Comparison of ENCODE assay signal across 16 mouse cellular contexts in the genomic region with DNA sequence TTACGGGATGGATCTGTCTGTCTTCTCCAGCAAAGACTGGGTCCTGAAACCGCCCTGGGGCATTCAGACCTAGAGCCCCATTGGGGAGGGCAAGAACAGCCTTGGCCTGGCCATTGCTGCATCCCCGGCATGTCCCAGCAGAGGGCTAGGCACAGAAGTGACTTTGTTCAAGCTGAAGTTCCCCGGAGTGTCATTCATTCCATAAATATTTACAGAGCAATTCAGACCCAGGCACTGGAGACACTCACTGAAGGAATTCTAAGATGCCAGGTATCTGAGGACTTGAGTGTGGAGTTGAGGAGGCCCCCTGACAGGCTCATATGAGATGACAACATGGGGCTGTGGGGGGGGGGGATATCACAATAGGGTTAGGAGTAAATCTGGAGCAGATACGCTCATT. TPM values are rescaled to one million over a fixed set of nuclear protein-coding genes. Genes with fewer than 3 reads are reported as not detected.
DNase-seq lines count a peak whose midpoint lies in the region; ATAC-seq and TF ChIP-seq lines count a peak whose summit lies in the region.
"Had no signal": no experiment of that assay in that cellular context is flagged by ENCODE, and none has a peak within 500 bp of the region (broad histone marks: within the 10 kb centered on the region; RNA-seq: fewer than 3 reads in every experiment).

No protein-coding gene starts in this region.

- ATAC-seq in intestine, embryonic 15.5 days = no peak
- ATAC-seq: forebrain, embryonic 14.5 days; liver, embryonic 12.5 days had no signal

- peak overlapping the region; percentile 57 for H3K4me3 ChIP-seq in gastrocnemius, adult 2 months
- no peak overlapping the region for H3K4me3 ChIP-seq in kidney, adult 2 months (ENCODE audit: insufficient read depth, low read depth, low read length)
- no peak overlapping the region for H3K4me3 ChIP-seq in intestine, embryonic 15.5 days (replicated peaks)
- H3K4me3 ChIP-seq: embryonic facial prominence, embryonic 13.5 days; neural tube, embryonic 15.5 days had no signal

- H3K27me3 ChIP-seq in kidney, adult 2 months (replicated peaks; ENCODE audit: control insufficient read depth, insufficient read depth, low read length) = no peaks in the 10 kb centered on the region
- no peaks in the 10 kb centered on the region for H3K27me3 ChIP-seq in intestine, embryonic 15.5 days (replicated peaks)
- H3K27me3 ChIP-seq: neural tube, embryonic 15.5 days had no signal

- WGBS in kidney, adult 2 months = 78% methylated on average over 5 of the region's 5 CpGs
- 50% methylated on average over 5 of the region's 5 CpGs for WGBS in intestine, embryonic 15.5 days

- H3K27ac ChIP-seq in gastrocnemius, adult 2 months = peak overlapping the region; percentile 85
- 0 out of 2 replicates have a peak overlapping the region, but pooled peaks have one; percentile 43 for H3K27ac ChIP-seq in kidney, adult 2 months (ENCODE audit: insufficient read depth, low read depth, low read length)
- H3K27ac ChIP-seq in intestine, embryonic 15.5 days = 0 out of 2 replicates have a peak overlapping the region, but pooled peaks have one; percentile 14
- H3K27ac ChIP-seq: neural tube, embryonic 15.5 days had no signal

- no peak for TF ChIP-seq POLR2A in kidney, adult 2 months (IDR thresholded peaks at IDR 0.05; ENCODE audit: low read depth, low read length)

- intact Hi-C loops in gastrocnemius, adult 2 months (cut with DNase I) = no loop called here

- no peaks in the 10 kb centered on the region for H3K9me3 ChIP-seq in intestine, embryonic 15.5 days
- H3K9me3 ChIP-seq: embryonic facial prominence, embryonic 13.5 days; neural tube, embryonic 15.5 days had no signal

- H3K9ac ChIP-seq in intestine, embryonic 15.5 days = no peak overlapping the region
- H3K9ac ChIP-seq: neural tube, embryonic 15.5 days had no signal

- no peaks in the 10 kb centered on the region for H3K36me3 ChIP-seq in kidney, adult 2 months (ENCODE audit: control insufficient read depth, insufficient read depth, low read length)
- H3K36me3 ChIP-seq in intestine, embryonic 15.5 days = peaks cover 26% of the 10 kb centered on the region

- no peak for DNase-seq in gastrocnemius, adult 2 months
- DNase-seq in gastrocnemius, adult 18-20 months (ENCODE audit: low spot score) = no peak
- no peak for DNase-seq in kidney, adult 2 months
- DNase-seq in kidney, adult 18-20 months = no peak
- DNase-seq in lung, postnatal 25 days (ENCODE audit: low spot score) = peak; percentile 70
- no peak for DNase-seq in adrenal gland, adult (ENCODE audit: inconsistent age in 2 of 2, low spot score in 1 of 2)
- DNase-seq in layer of hippocampus, adult 9-11 months = no peak
- DNase-seq: adrenal gland, postnatal 10 days; cerebellum, postnatal 14 days; kidney, adult 8-10 months; retina, postnatal 1 day had no signal

- H3K4me2 ChIP-seq in intestine, embryonic 15.5 days (replicated peaks) = no peak overlapping the region

- H3K4me1 ChIP-seq in kidney, adult 2 months (ENCODE audit: control insufficient read depth, insufficient read depth, low read length) = peaks cover 5% of the 10 kb centered on the region
- H3K4me1 ChIP-seq in intestine, embryonic 15.5 days (replicated peaks) = peaks cover 10% of the 10 kb centered on the region

- TF ChIP-seq CTCF in gastrocnemius, adult 2 months (IDR thresholded peaks at IDR 0.05) = no peak
- no peak for TF ChIP-seq CTCF in kidney, adult 2 months (conservative IDR thresholded peaks at IDR 0.05; ENCODE audit: insufficient read depth, insufficient read length, low read depth, low read length)

RNA-seq across cellular contexts. Expression of a gene that starts 10.3 kb away (rescaled TPM):
- total RNA-seq in gastrocnemius, adult 2 months (2021) = 10 to 100 TPM; 85.7 to 97.4 TPM
- 10 to 100 TPM; 82.3 to 91.7 TPM for total RNA-seq in gastrocnemius, adult 18-20 months (2021)
- 87.9 and 88.9 TPM in 2 replicates for polyA plus RNA-seq in kidney, adult 2 months (2012; rRNA removed)
- polyA plus RNA-seq in intestine, embryonic 15.5 days (2015; fragmentation: Nextera tagmentation; extraction: Ambion mirVana) = 161 and 174 TPM in 2 replicates

RNA-seq across cellular contexts. Expression of a gene that starts 11.2 kb away (rescaled TPM):
- 10 to 100 TPM; 31.4 to 38.7 TPM for total RNA-seq in gastrocnemius, adult 2 months (2021)
- total RNA-seq in gastrocnemius, adult 18-20 months (2021) = 10 to 100 TPM; 24.9 to 37.4 TPM
- 30.2 and 33.7 TPM in 2 replicates for polyA plus RNA-seq in kidney, adult 2 months (2012; rRNA removed)
- 42.3 and 50.9 TPM in 2 replicates for polyA plus RNA-seq in intestine, embryonic 15.5 days (2015; fragmentation: Nextera tagmentation; extraction: Ambion mirVana)

RNA-seq across cellular contexts. Expression of a gene that starts 33.9 kb away (rescaled TPM):
- 1,000 to 10,000 TPM; 1,391 to 1,893 TPM for total RNA-seq in gastrocnemius, adult 2 months (2021)
- total RNA-seq in gastrocnemius, adult 18-20 months (2021) = 1,000 to 10,000 TPM; 1,514 to 1,837 TPM
- polyA plus RNA-seq in kidney, adult 2 months (2012; rRNA removed) = 236 and 288 TPM in 2 replicates
- 645 and 657 TPM in 2 replicates for polyA plus RNA-seq in intestine, embryonic 15.5 days (2015; fragmentation: Nextera tagmentation; extraction: Ambion mirVana)

Comparison
In these comparisons a context has a peak if more than half of its experiments do, and no peak if none do; other contexts are left out.
1. H3K27ac ChIP-seq: peak in every context shown above with its lines; median percentile 85 in gastrocnemius, adult 2 months; 43 in kidney, adult 2 months; 14 in intestine, embryonic 15.5 days.